Mouse (Mus musculus): ENCODE measurements at regions not wholly inside any gene's neighbourhood (a gene's known extent, or its start where the extent isn't known, plus 50 kb on each side); places are given as distances from the start of the nearest gene placed in this dataset.

GRCm38 (mm10) chr15:24267360-24267759 is 1146.2 kb downstream of the Basp1 start:
- ATAC-seq (ENCODE audit: low FRiP score) (no peak), DNase-seq (ENCODE audit: low spot score, missing footprints) (no peak)
- no peaks in the 10 kb centered on the region for H3K27me3 ChIP-seq (ENCODE audit: control insufficient read depth, insufficient read depth, low read length)
- H3K4me3 ChIP-seq (ENCODE audit: low read depth, low read length) = no peak overlapping the region
- no peak overlapping the region for H3K9ac ChIP-seq (ENCODE audit: low read length)
- no peaks in the 10 kb centered on the region for H3K4me1 ChIP-seq (ENCODE audit: control insufficient read depth, insufficient read depth, low read length)
- no peak overlapping the region for H3K4me2 ChIP-seq
- H3K36me3 ChIP-seq (ENCODE audit: control insufficient read depth, insufficient read depth, low read length) = no peaks in the 10 kb centered on the region
- H3K9me3 ChIP-seq (ENCODE audit: control insufficient read depth, low read length) = no peaks in the 10 kb centered on the region
- no peak overlapping the region for H3K27ac ChIP-seq (ENCODE audit: low read depth, low read length)

Data from midbrain, embryonic 11.5 days (tissue).